Mouse (Mus musculus) ES-Bruce4 (cell line): ENCODE results near the gene Agap1. TPM values are rescaled to one million over a fixed set of nuclear protein-coding genes. Genes with fewer than 3 reads are reported as not detected.
A peak's percentile ranks its signal among the peaks of the same experiment; 100 is the strongest.

Source experiments
- H3K27ac ChIP-seq: 2 replicates; pipeline ENCODE4 v1.5.1; 2012; ENCODE audit warnings: low read length, inconsistent platforms; ENCODE audit not compliant: insufficient read depth
- H3K27me3 ChIP-seq: 2 replicates; pipeline ENCODE4 v1.6.1; 2012; ENCODE audit warnings: mild to moderate bottlenecking, low read length, inconsistent platforms; ENCODE audit not compliant: control insufficient read depth, poor library complexity, insufficient read depth, severe bottlenecking
- H3K36me3 ChIP-seq: 2 replicates; pipeline ENCODE4 v1.6.1; 2012; ENCODE audit warnings: inconsistent platforms, mild to moderate bottlenecking, low read length, moderate library complexity; ENCODE audit not compliant: control insufficient read depth, poor library complexity, insufficient read depth, severe bottlenecking
- H3K4me1 ChIP-seq: one replicate; pipeline ENCODE4 v1.8.1; 2011; ENCODE audit warnings: low read length; ENCODE audit not compliant: control insufficient read depth, insufficient read depth
- H3K4me3 ChIP-seq: 2 replicates; pipeline ENCODE4 v1.5.1; 2011; ENCODE audit warnings: low read depth, mild to moderate bottlenecking, low read length
- H3K9ac ChIP-seq: 2 replicates; pipeline ENCODE4 v1.6.1; 2012; ENCODE audit warnings: low read depth, mild to moderate bottlenecking, inconsistent platforms; ENCODE audit not compliant: poor library complexity, severe bottlenecking
- H3K9me3 ChIP-seq: replicated peaks from 2 replicates; pipeline ENCODE4 v1.6.1; 2012; ENCODE audit warnings: mild to moderate bottlenecking, low read length, inconsistent platforms; ENCODE audit not compliant: control insufficient read depth, poor library complexity, insufficient read depth, severe bottlenecking
- CTCF ChIP-seq: IDR thresholded peaks from one replicate; pipeline ENCODE4 v1.8.1; 2011; ENCODE audit warnings: low read depth, low read length
- EP300 ChIP-seq: IDR thresholded peaks from 2 replicates; pipeline ENCODE4 v1.6.1; 2011; ENCODE audit warnings: low read depth, low read length; ENCODE audit not compliant: insufficient read depth
- POLR2A ChIP-seq: IDR thresholded peaks from one replicate; pipeline ENCODE4 v1.8.1; 2011; ENCODE audit warnings: low read length; ENCODE audit not compliant: insufficient read depth
- polyA plus RNA-seq: library from polyadenylated mRNA; stranded (reverse); fragments of >200 nt; gene quantifications from 2 replicates; pipeline ENCODE4 v1.2.4, GENCODE M21; 2011; ENCODE audit warnings: low read depth; ENCODE audit not compliant: missing spikeins, insufficient read depth, insufficient read length

Gene Agap1
- polyA plus RNA-seq, 1 experiment = 31.0 TPM

DNA sequence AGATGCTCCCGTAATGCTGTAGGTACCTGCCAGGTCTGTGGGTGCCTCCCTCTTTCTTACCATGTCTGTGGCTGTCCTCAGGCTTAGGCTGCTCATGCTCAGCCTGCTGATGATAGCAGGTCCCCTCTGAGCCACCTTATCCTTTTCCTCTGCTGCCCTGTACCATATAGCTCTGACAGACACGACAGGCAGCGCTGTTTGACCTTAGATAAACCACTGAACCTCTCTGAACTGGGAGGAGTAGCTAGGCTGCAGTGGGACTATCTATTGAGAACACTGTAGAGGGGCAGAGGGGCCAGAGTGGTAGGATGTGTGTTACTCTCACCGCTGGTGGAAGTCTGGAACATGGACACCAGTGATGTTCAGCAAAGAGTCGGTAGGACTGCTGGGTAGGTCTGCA, 211.5 kb downstream of the Agap1 start:
- H3K27me3 ChIP-seq = no peaks in the 10 kb centered on the region
- H3K36me3 ChIP-seq = no peaks in the 10 kb centered on the region
- no peak overlapping the region for H3K27ac ChIP-seq
- no peaks in the 10 kb centered on the region for H3K4me1 ChIP-seq
- H3K9me3 ChIP-seq = no peaks in the 10 kb centered on the region
- no peak overlapping the region for H3K4me3 ChIP-seq
- TF ChIP-seq EP300 (no peak), CTCF (no peak), POLR2A (no peak)
- H3K9ac ChIP-seq = no peak overlapping the region

DNA sequence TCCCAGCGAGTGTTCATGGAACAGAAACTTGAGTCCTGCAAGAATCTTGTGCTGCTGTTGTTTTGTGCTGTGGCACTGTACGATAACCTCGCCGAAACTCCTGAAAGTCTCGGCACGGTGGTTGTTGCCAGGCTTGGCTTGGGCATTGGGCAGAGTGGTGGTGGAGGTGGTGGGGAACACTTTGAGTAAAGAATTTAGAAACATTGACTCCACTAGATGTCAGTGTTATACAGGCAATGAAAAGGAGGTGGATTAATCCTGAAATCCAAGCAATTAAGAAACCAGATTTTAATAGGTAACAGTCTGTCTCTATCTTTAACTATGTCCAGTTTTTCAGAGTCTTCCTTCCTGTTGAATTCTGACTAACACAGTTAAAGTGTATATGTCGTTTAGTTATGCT, 212.8 kb downstream of the Agap1 start:
- Histone ChIP-seq H3K9me3 (no peaks in the 10 kb centered on the region), H3K36me3 (no peaks in the 10 kb centered on the region), H3K9ac (no peak overlapping the region), H3K4me3 (no peak overlapping the region), H3K4me1 (no peaks in the 10 kb centered on the region), H3K27me3 (no peaks in the 10 kb centered on the region), H3K27ac (no peak overlapping the region)
- no peak for TF ChIP-seq POLR2A
- TF ChIP-seq EP300 = no peak
- TF ChIP-seq CTCF = no peak

DNA sequence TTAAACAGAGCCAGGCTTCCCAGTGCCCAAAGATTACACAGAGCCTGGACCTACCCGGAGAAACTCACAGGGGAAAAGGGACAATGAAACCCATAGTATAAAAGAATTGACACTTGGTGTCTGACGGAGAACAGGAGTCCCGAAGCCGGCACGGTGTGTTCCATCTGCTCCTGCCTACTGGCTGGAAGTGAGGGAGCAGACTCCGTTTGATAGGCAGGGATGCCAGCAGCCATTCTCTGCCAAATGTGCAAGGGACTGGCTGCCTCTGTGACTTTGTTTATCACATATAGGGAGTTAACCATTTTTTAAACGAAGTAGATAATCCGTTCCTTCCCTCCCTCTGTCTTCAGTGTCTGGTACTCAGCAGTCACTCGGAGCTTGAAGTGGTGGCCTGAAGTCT, 214.0 kb downstream of the Agap1 start:
- Histone ChIP-seq H3K4me1 (no peaks in the 10 kb centered on the region), H3K27me3 (no peaks in the 10 kb centered on the region), H3K9ac (no peak overlapping the region), H3K4me3 (no peak overlapping the region), H3K36me3 (no peaks in the 10 kb centered on the region), H3K27ac (no peak overlapping the region), H3K9me3 (no peaks in the 10 kb centered on the region)
- TF ChIP-seq EP300 = no peak
- TF ChIP-seq CTCF = no peak
- TF ChIP-seq POLR2A = no peak

DNA sequence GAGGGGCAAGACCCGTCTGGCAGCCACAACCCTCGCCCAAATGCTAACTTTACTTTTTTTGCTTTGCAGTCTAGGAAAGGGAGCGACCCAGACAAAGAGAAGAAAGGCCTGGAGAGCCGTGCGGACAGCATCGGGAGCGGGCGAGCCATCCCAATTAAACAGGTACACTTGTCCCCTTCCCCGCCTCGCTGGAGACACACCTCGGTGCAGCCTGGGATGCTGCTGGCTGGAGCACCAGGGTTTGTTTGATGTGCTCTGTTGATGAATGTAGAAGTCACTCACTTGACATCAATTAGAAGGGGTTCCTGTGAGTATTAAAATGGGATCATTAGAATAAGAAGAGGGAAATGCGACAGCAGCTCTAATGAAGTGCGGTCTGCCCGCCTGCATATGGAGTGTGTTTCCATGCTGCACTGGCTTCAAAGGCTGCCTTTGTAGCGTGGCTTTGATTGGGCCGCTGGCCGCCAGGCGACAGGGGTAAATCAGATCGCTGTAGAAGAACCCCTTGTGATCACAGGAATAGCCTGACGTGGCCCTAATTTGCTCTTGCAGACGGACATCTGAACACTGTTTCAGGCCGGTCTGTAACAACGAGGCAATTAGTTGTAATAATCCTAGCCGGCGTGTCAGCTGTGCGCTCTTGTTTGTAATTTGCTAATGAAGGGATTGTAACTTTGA, 216.6 kb downstream of the Agap1 start:
- H3K36me3 ChIP-seq = no peaks in the 10 kb centered on the region
- no peaks in the 10 kb centered on the region for H3K4me1 ChIP-seq
- TF ChIP-seq POLR2A = no peak
- TF ChIP-seq EP300 = no peak
- TF ChIP-seq CTCF = no peak

DNA sequence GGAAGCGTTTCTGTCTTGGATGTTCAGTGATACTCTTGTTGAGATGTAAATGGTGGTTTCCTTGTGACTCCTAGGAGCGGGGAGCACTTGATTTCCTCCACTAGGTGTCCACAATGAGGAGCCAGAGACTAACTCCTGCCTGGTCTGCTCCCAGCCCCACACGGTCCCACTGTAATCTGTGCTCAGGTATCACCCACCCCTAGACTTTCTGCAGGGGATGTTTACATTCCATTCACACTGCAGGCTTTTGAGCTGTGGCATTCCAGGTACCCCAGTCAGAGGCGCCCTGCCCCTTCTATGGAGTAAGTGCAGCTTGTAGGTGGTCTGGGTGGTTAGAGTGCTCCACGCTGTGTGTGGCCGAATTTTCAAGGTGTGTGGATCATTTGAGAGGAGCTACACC, 218.5 kb downstream of the Agap1 start:
- no peaks in the 10 kb centered on the region for H3K4me1 ChIP-seq
- no peaks in the 10 kb centered on the region for H3K36me3 ChIP-seq
- H3K27me3 ChIP-seq = no peaks in the 10 kb centered on the region
- TF ChIP-seq EP300 (no peak), POLR2A (no peak), CTCF (no peak)
- no peak overlapping the region for H3K4me3 ChIP-seq
- no peak overlapping the region for H3K27ac ChIP-seq
- H3K9ac ChIP-seq = no peak overlapping the region
- H3K9me3 ChIP-seq = no peaks in the 10 kb centered on the region

More for the DNA sequence above, 216.6 kb downstream of the Agap1 start:
- Histone ChIP-seq H3K27me3 (no peaks in the 10 kb centered on the region), H3K4me3 (no peak overlapping the region), H3K27ac (no peak overlapping the region), H3K9ac (no peak overlapping the region), H3K9me3 (no peaks in the 10 kb centered on the region)

DNA sequence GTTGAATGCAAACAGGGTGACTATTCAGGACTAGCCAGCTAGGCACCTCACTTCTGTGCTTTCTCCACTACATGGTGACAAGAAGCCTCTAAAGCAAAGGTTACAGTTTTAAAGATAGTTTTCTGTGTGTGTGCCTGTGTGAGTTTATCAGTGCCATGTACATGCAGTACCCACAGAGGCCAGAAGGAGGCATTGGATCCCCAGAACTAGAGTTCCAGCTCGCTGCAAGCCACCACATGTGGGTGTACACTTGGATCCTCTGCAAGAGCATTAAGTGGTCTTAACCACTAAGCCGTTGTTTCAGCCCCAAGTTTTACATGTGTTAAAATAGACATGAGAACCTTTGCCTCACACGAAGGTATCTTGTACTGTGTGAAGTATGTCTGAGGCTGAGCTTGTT, 219.1 kb downstream of the Agap1 start:
- no peaks in the 10 kb centered on the region for H3K36me3 ChIP-seq
- no peak for TF ChIP-seq POLR2A
- TF ChIP-seq EP300 = no peak
- TF ChIP-seq CTCF = peak; percentile 7
- no peak overlapping the region for H3K27ac ChIP-seq
- H3K4me1 ChIP-seq = no peaks in the 10 kb centered on the region
- no peaks in the 10 kb centered on the region for H3K9me3 ChIP-seq
- H3K27me3 ChIP-seq = no peaks in the 10 kb centered on the region
- H3K4me3 ChIP-seq = no peak overlapping the region
- H3K9ac ChIP-seq = no peak overlapping the region
